22 mouse cellular contexts compared by ENCODE assay signal in the genomic region with DNA sequence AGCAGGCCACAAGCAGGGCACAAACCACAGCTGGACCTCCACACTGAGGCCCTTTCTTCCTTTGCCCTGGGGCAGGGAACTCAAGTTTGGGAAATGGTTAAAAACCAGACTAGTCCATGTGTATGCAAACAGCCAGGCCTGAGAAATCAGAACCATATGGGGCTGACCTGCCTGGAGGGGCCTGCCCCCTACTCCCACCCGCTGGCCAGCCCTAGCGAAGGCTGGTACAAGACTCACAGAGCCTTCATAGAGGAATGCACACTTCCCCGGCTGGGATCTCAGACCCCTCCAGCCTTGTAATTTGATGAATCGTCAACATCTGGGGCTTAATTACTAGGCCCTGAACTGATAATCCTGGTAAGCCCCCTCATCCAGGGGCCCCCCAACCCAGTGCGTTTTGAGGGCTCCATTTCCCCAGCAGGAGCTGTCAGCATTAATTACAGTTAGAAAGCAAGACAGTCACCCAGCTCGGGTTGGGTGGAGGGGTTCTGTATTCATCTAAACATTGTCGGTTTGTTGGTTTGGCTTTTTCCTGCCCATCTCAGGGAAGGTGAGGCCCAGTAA. TPM values are rescaled to one million over a fixed set of nuclear protein-coding genes. Genes with fewer than 3 reads are reported as not detected.
A peak's percentile ranks its signal among the peaks of the same experiment; 100 is the strongest.
DNase-seq lines count a peak whose midpoint lies in the region; ATAC-seq and TF ChIP-seq lines count a peak whose summit lies in the region.
"Had no signal": no experiment of that assay in that cellular context is flagged by ENCODE, and none has a peak within 500 bp of the region (broad histone marks: within the 10 kb centered on the region; RNA-seq: fewer than 3 reads in every experiment).

No protein-coding gene starts in this region.

- no peak for TF ChIP-seq CTCF in cerebellum, adult 2 months (IDR thresholded peaks at IDR 0.05; ENCODE audit: borderline replicate concordance, insufficient read depth, low read depth, low read length)

- no peak for TF ChIP-seq POLR2A in cerebellum, adult 2 months (IDR thresholded peaks at IDR 0.05; ENCODE audit: borderline replicate concordance, insufficient read depth, low read length)

- ATAC-seq in forebrain, embryonic 16.5 days = no peak
- ATAC-seq in neural tube, embryonic 15.5 days (ENCODE audit: low FRiP score) = no peak
- ATAC-seq in limb, embryonic 12.5 days (ENCODE audit: insufficient number of reproducible peaks, insufficient read depth, low FRiP score, low TSS enrichment, low read depth) = peak; percentile 45; the same call in 1 of the 2 replicates
- ATAC-seq: CD4-positive, CD25-positive, alpha-beta regulatory T cell, adult 4 months; forebrain, embryonic 14.5 days; intestine, embryonic 16.5 days had no signal

- no peak overlapping the region for H3K9ac ChIP-seq in forebrain, embryonic 16.5 days (replicated peaks; ENCODE audit: low read depth, low read length)
- no peak overlapping the region for H3K9ac ChIP-seq in neural tube, embryonic 15.5 days (replicated peaks)
- H3K9ac ChIP-seq in limb, embryonic 12.5 days (replicated peaks) = no peak overlapping the region; the same call in 1 of the 2 replicates
- H3K9ac ChIP-seq: hindbrain, embryonic 15.5 days; neural tube, embryonic 12.5 days had no signal

- peaks cover 54% of the 10 kb centered on the region for H3K4me1 ChIP-seq in forebrain, embryonic 10.5 days
- H3K4me1 ChIP-seq in forebrain, embryonic 16.5 days (replicated peaks; ENCODE audit: control insufficient read depth, insufficient read depth, low read length) = no peaks in the 10 kb centered on the region
- H3K4me1 ChIP-seq in neural tube, embryonic 15.5 days = no peaks in the 10 kb centered on the region
- peaks cover 57% of the 10 kb centered on the region for H3K4me1 ChIP-seq in limb, embryonic 12.5 days (replicated peaks)
- no peaks in the 10 kb centered on the region for H3K4me1 ChIP-seq in cerebellum, adult 2 months (ENCODE audit: control insufficient read depth, insufficient read depth, low read length)
- H3K4me1 ChIP-seq: hindbrain, embryonic 15.5 days had no signal

- WGBS in forebrain, embryonic 10.5 days = 27% methylated on average over 7 of the region's 7 CpGs
- WGBS in forebrain, embryonic 16.5 days = 20% methylated on average over 7 of the region's 7 CpGs
- WGBS in neural tube, embryonic 15.5 days = 37% methylated on average over 7 of the region's 7 CpGs
- WGBS in limb, embryonic 12.5 days = 2% methylated on average over 7 of the region's 7 CpGs
- 42% methylated on average over 7 of the region's 7 CpGs for WGBS in cerebellum, adult 2 months

- no peaks in the 10 kb centered on the region for H3K9me3 ChIP-seq in forebrain, embryonic 10.5 days
- no peaks in the 10 kb centered on the region for H3K9me3 ChIP-seq in forebrain, embryonic 16.5 days (ENCODE audit: control insufficient read depth, low read length)
- no peaks in the 10 kb centered on the region for H3K9me3 ChIP-seq in neural tube, embryonic 15.5 days (replicated peaks)
- H3K9me3 ChIP-seq in limb, embryonic 12.5 days = no peaks in the 10 kb centered on the region
- H3K9me3 ChIP-seq: G1E; hindbrain, embryonic 15.5 days; neural tube, embryonic 12.5 days had no signal

- no peak overlapping the region for H3K4me3 ChIP-seq in forebrain, embryonic 10.5 days
- H3K4me3 ChIP-seq in forebrain, embryonic 16.5 days (replicated peaks; ENCODE audit: low read length) = no peak overlapping the region
- H3K4me3 ChIP-seq in neural tube, embryonic 15.5 days (replicated peaks) = no peak overlapping the region
- no peak overlapping the region for H3K4me3 ChIP-seq in limb, embryonic 12.5 days (replicated peaks)
- no peak overlapping the region for H3K4me3 ChIP-seq in cerebellum, adult 2 months (replicated peaks; ENCODE audit: insufficient read depth, low read depth, low read length)
- H3K4me3 ChIP-seq: heart, adult 2 months; hindbrain, embryonic 15.5 days; neural tube, embryonic 12.5 days had no signal

- no peak overlapping the region for H3K4me2 ChIP-seq in forebrain, embryonic 16.5 days (ENCODE audit: low read length)
- no peak overlapping the region for H3K4me2 ChIP-seq in neural tube, embryonic 15.5 days
- peak overlapping the region; percentile 15; the same call in 1 of the 2 replicates for H3K4me2 ChIP-seq in limb, embryonic 12.5 days
- H3K4me2 ChIP-seq: hindbrain, embryonic 15.5 days; neural tube, embryonic 12.5 days had no signal

- peak; percentile 50 for DNase-seq in forebrain, embryonic 10.5 days (ENCODE audit: extremely low spot score, low spot score)
- peak; percentile 52 for DNase-seq in neural tube, embryonic 10.5 days (ENCODE audit: extremely low spot score, low spot score)
- DNase-seq in cerebellum, adult 2 months = no peak
- no peak for DNase-seq in spleen, postnatal 10 days (ENCODE audit: low spot score in 2 of 2)
- DNase-seq in frontal cortex, postnatal 36 days (ENCODE audit: low spot score in 2 of 2) = no peak
- DNase-seq: cerebellum, postnatal 10 days; heart, adult 2 months; heart, postnatal 10 days; kidney, postnatal 14 days; lung, adult 2 months; lung, postnatal 4 days; right cerebral cortex, postnatal 25 days; thymus, postnatal 4 days had no signal

- no peaks in the 10 kb centered on the region for H3K27me3 ChIP-seq in forebrain, embryonic 10.5 days (ENCODE audit: poor library complexity, severe bottlenecking)
- H3K27me3 ChIP-seq in forebrain, embryonic 16.5 days (replicated peaks; ENCODE audit: control insufficient read depth, insufficient read depth, low read length) = no peaks in the 10 kb centered on the region
- no peaks in the 10 kb centered on the region for H3K27me3 ChIP-seq in neural tube, embryonic 15.5 days (replicated peaks)
- peaks cover 4% of the 10 kb centered on the region for H3K27me3 ChIP-seq in limb, embryonic 12.5 days
- H3K27me3 ChIP-seq in cerebellum, adult 2 months (ENCODE audit: control insufficient read depth, insufficient read depth, low read length) = no peaks in the 10 kb centered on the region
- H3K27me3 ChIP-seq: hindbrain, embryonic 15.5 days; neural tube, embryonic 12.5 days had no signal

- no peaks in the 10 kb centered on the region for H3K36me3 ChIP-seq in forebrain, embryonic 10.5 days (replicated peaks)
- no peaks in the 10 kb centered on the region for H3K36me3 ChIP-seq in forebrain, embryonic 16.5 days (ENCODE audit: control insufficient read depth, insufficient read depth)
- no peaks in the 10 kb centered on the region for H3K36me3 ChIP-seq in neural tube, embryonic 15.5 days
- H3K36me3 ChIP-seq in limb, embryonic 12.5 days = no peaks in the 10 kb centered on the region
- H3K36me3 ChIP-seq: G1E; hindbrain, embryonic 15.5 days; neural tube, embryonic 12.5 days had no signal

- H3K27ac ChIP-seq in forebrain, embryonic 10.5 days = peak overlapping the region; percentile 62
- no peak overlapping the region for H3K27ac ChIP-seq in forebrain, embryonic 16.5 days (ENCODE audit: low read length)
- H3K27ac ChIP-seq in neural tube, embryonic 15.5 days (replicated peaks) = no peak overlapping the region
- peak overlapping the region; percentile 84 for H3K27ac ChIP-seq in limb, embryonic 12.5 days
- H3K27ac ChIP-seq in cerebellum, adult 2 months (ENCODE audit: insufficient read depth, low read length) = no peak overlapping the region
- H3K27ac ChIP-seq: heart, adult 2 months; hindbrain, embryonic 15.5 days; neural tube, embryonic 12.5 days had no signal

RNA-seq across cellular contexts. Expression of a gene that starts 41.0 kb away (rescaled TPM):
- 15.9 and 16.3 TPM in 2 replicates for polyA plus RNA-seq in forebrain, embryonic 10.5 days (2016; fragmentation: Nextera tagmentation; extraction: Ambion mirVana)
- polyA plus RNA-seq in forebrain, embryonic 16.5 days (2015; fragmentation: Nextera tagmentation; extraction: Ambion mirVana) = 11.8 and 13.2 TPM in 2 replicates
- 8.1 and 10.9 TPM in 2 replicates for polyA plus RNA-seq in neural tube, embryonic 15.5 days (2015; fragmentation: Nextera tagmentation; extraction: Ambion mirVana)
- 15.0 and 16.9 TPM in 2 replicates for polyA plus RNA-seq in limb, embryonic 12.5 days (2016; fragmentation: Nextera tagmentation; extraction: Ambion mirVana)
- 19.3 and 23.2 TPM in 2 replicates for polyA plus RNA-seq in cerebellum, adult 2 months (2012; rRNA removed)

Comparison
In these comparisons a context has a peak if more than half of its experiments do, and no peak if none do; other contexts are left out.
1. H3K27ac ChIP-seq: peak in forebrain, embryonic 10.5 days (single experiment) and limb, embryonic 12.5 days (single experiment); none in forebrain, embryonic 16.5 days (single experiment), neural tube, embryonic 15.5 days (single experiment) and cerebellum, adult 2 months (single experiment).
2. DNase-seq: peak in forebrain, embryonic 10.5 days (single experiment) and neural tube, embryonic 10.5 days (single experiment); none in cerebellum, adult 2 months (0 of 2), spleen, postnatal 10 days (0 of 2) and frontal cortex, postnatal 36 days (0 of 2).